ENCODE assay signal across 22 mouse cellular contexts in the genomic region with DNA sequence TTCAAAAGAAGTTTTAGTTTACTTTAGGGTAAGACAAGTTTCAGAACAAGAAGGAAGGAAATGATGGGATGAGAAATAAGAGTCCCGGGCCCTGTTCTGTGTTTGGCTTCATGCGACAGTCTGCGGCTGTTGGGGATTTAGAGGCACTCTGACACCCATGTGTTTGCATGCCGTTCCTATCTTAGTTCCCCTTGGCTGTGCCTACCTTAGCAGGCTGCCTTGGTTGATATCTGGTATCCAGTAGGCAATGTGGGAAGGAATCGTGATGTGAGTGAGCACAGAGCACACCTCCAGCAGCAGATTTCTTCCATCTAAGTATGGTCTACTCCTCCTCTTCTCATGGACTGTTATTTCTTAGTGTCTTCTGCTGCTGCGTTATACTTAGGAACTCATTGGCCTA.
"Had no signal": no experiment of that assay in that cellular context is flagged by ENCODE, and none has a peak within 500 bp of the region (broad histone marks: within the 10 kb centered on the region; RNA-seq: fewer than 3 reads in every experiment).

No protein-coding gene starts in this region.

- H3K4me1 ChIP-seq: liver, embryonic 15.5 days; lung, embryonic 15.5 days; midbrain, embryonic 10.5 days; midbrain, embryonic 13.5 days; midbrain, embryonic 15.5 days; neural tube, embryonic 13.5 days; neural tube, embryonic 15.5 days had no signal

- H3K27ac ChIP-seq: liver, embryonic 15.5 days; lung, embryonic 15.5 days; macrophage; midbrain, embryonic 10.5 days; midbrain, embryonic 13.5 days; midbrain, embryonic 15.5 days; neural tube, embryonic 13.5 days; neural tube, embryonic 15.5 days had no signal

- H3K4me3 ChIP-seq: liver, embryonic 15.5 days; lung, embryonic 15.5 days; midbrain, embryonic 10.5 days; midbrain, embryonic 13.5 days; midbrain, embryonic 15.5 days; myocyte; neural tube, embryonic 13.5 days; neural tube, embryonic 15.5 days had no signal

- ATAC-seq: liver, postnatal 0 days; lung, postnatal 0 days; midbrain, embryonic 13.5 days; midbrain, embryonic 15.5 days had no signal

- DNase-seq: liver, postnatal 0 days; lung, adult 2 months; lung, postnatal 14 days; lung, postnatal 36 days; retina, postnatal 1 day; right cerebral cortex, adult 18-20 months; right cerebral cortex, postnatal 25 days; right cerebral cortex, postnatal 4 days; spleen, adult 18-20 months; thymus, adult 18-20 months; thymus, postnatal 14 days; thymus, postnatal 36 days had no signal
